Mouse (Mus musculus) limb, embryonic 11.5 days (tissue): ENCODE data around the gene Mllt10. TPM values are rescaled to one million over a fixed set of nuclear protein-coding genes. Genes with fewer than 3 reads are reported as not detected.

ENCODE experiments used
- ATAC-seq: fragments of 200-750 bp; cut with Nextera tagmentation; 2 replicates; pipeline ENCODE4 v1.8.0; 2017; ENCODE audit warnings: low read depth; ENCODE audit not compliant: insufficient number of reproducible peaks, low FRiP score, low TSS enrichment
- DNase-seq: peaks from one replicate; pipeline ENCODE4 v3.0.0-alpha.2; 2015; ENCODE audit warnings: low spot score
- H3K27ac ChIP-seq: fragments of 300-500 bp; sonication (generic); replicated peaks from 2 replicates; pipeline ENCODE4 v1.5.1; 2014; ENCODE audit warnings: low read depth, mild to moderate bottlenecking, low read length
- H3K27me3 ChIP-seq: fragments of 300-500 bp; sonication (generic); 2 replicates; pipeline ENCODE4 v1.6.1; 2014; ENCODE audit warnings: mild to moderate bottlenecking, low read length, mixed read lengths; ENCODE audit not compliant: control insufficient read depth, insufficient read depth
- H3K36me3 ChIP-seq: fragments of 300-500 bp; sonication (generic); 2 replicates; pipeline ENCODE4 v1.6.1; 2014; ENCODE audit warnings: mild to moderate bottlenecking, low read length, moderate library complexity, mixed read lengths; ENCODE audit not compliant: control insufficient read depth, insufficient read depth
- H3K4me1 ChIP-seq: fragments of 300-500 bp; sonication (generic); 2 replicates; pipeline ENCODE4 v1.6.1; 2014; ENCODE audit warnings: low read length, mixed read lengths; ENCODE audit not compliant: control insufficient read depth, insufficient read depth
- H3K4me2 ChIP-seq: fragments of 300-500 bp; sonication (generic); 2 replicates; pipeline ENCODE4 v1.6.1; 2014; ENCODE audit warnings: low read depth, mild to moderate bottlenecking, moderate library complexity; ENCODE audit not compliant: severe bottlenecking
- H3K4me3 ChIP-seq: fragments of 300-500 bp; sonication (generic); 2 replicates; pipeline ENCODE4 v1.5.1; 2014; ENCODE audit warnings: low read depth, low read length
- H3K9ac ChIP-seq: fragments of 300-500 bp; sonication (generic); 2 replicates; pipeline ENCODE4 v1.6.1; 2014; ENCODE audit warnings: mild to moderate bottlenecking, low read length
- H3K9me3 ChIP-seq: fragments of 300-500 bp; sonication (generic); 2 replicates; pipeline ENCODE4 v1.6.1; 2016; ENCODE audit warnings: low read length; ENCODE audit not compliant: control insufficient read depth
- WGBS: fragments of 180-500 bp; shearing (Covaris S2); extraction: QIAGEN DNeasy Blood & Tissue Kit; methylation state at CpG from one replicate; pipeline ENCODE4 v1.1.7; 2014; 5-methylcytosine and 5-hydroxymethylcytosine counted together
- polyA plus RNA-seq: library from polyadenylated mRNA; unstranded; fragments of >200 nt; fragmentation: Nextera tagmentation; extraction: Ambion mirVana; gene quantifications from 2 replicates; pipeline ENCODE4 v1.2.1, GENCODE M21; 2014

Mllt10 gene
- polyA plus RNA-seq, 1 experiment from 2014 or later: 46.3 TPM

DNA sequence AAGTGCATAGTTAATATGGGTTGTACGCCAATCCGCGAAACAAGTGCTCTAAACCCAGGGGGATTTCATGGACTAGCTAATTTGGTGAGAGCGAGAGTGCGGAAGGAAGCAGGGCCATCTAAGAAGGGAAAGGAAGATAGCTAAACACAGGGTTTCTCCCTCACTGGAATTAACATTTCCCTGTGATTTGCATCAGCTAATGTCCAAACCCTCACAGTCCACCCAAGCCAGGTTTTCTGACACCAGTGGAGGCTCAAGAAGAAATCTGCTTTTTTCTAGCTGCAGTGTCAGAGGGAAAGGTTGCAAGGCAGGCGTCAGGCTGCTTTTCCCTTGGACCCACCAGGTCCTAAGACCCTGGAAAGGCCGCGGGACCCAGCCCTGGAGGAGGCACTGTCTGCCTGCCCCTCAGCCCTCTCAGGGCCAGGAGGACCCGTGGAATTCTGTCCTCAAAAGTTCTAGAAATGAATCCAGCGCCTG, 16.1 kb upstream of the Mllt10 start:
- H3K9ac ChIP-seq: peak overlapping the region; percentile 81
- H3K27me3 ChIP-seq: no peaks in the 10 kb centered on the region
- DNase-seq (peak; percentile 61), ATAC-seq (no peak)
- no peaks in the 10 kb centered on the region for H3K36me3 ChIP-seq
- no peak overlapping the region for H3K4me3 ChIP-seq
- H3K4me2 ChIP-seq: peak overlapping the region; percentile 58; the same call in 1 of the 2 replicates
- 29% methylated on average over 10 of the region's 10 CpGs for WGBS
- no peak overlapping the region; the same call in 1 of the 2 replicates for H3K27ac ChIP-seq
- H3K9me3 ChIP-seq: no peaks in the 10 kb centered on the region
- H3K4me1 ChIP-seq: peaks cover 47% of the 10 kb centered on the region

DNA sequence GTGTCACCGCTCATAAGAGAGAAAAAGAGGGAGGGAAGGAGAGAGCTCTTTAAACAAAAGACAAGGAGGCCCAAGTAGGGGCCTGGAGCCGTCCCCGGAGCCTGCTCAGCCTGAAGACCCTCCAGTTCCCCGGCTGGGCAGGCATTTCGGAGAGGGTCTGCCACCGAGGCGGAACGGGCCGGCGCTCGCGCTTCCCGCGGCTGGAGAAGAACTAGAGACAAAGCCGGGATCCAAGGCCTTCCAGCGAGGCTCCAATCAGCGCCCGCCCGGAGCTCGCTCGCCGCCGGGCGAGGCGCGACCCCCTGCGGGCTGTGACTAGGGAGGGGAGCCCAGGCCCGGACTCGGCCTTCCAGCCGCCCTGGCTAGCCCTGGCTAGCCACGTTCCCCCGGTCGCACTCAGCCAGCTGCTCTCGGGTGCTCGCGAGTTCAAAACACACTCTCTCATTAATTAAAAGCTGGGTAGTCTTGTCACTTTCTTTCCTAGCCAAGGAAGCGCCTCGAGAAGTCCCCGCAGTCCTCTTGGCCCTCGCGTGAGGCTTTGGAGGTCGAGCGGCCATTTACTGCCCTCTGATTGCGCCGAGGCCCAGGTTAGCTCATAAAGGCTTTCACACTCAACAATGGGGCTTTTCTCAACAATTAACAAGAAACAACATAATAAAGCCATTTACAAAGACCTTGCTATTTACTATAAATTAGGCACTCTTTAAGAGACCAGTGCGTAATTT, 15.3 kb upstream of the Mllt10 start:
- ATAC-seq (peak; percentile 71; the same call in 1 of the 2 replicates), DNase-seq (peak; percentile 79)
- no peaks in the 10 kb centered on the region for H3K9me3 ChIP-seq
- H3K9ac ChIP-seq: peak overlapping the region; percentile 81
- H3K27ac ChIP-seq: peak overlapping the region; percentile 87
- 4% methylated on average over 46 of the region's 46 CpGs for WGBS
- peaks cover 45% of the 10 kb centered on the region for H3K4me1 ChIP-seq
- peak overlapping the region; percentile 58 for H3K4me2 ChIP-seq
- no peaks in the 10 kb centered on the region for H3K36me3 ChIP-seq
- H3K4me3 ChIP-seq: peak overlapping the region; percentile 23
- H3K27me3 ChIP-seq: no peaks in the 10 kb centered on the region

DNA sequence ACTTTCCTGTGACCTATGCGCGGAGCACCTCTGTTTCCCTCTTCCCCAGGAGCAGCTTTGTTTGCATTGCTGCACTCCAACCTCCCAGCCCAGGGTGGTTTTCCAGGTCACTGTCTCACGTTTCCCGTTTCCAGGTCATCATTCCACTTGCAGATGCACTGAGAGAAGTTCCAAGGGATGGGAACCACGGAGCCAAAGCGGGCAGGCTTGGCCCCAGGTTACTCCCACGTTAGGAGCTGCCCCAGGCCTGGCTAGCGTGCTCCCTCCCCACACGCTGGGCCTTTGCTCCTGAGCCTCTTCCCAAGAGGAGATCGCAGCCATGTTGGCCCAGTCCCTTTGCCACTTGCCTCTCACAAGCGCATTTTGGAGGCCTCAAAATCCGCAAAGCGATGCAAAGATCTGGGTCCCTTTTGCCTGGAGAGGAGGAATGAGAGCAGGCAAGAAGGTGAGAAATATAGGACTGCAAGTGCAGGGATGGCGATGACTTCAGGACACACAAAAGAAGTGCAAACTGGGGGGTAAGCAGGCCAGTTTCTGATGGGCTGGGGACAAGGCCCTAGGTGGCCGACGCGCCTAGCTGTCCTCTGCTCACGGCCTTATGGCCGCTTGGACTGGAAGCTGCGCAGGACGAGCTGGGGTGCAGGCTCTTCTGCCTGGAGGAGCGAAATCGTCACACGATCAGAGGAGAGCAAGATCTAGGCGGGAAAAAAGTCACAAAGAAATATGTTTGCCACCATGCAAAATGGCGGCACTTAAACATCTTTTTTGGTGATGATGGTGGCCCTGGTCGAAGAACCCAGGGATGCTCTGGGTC, 14.5 kb upstream of the Mllt10 start:
- H3K36me3 ChIP-seq: no peaks in the 10 kb centered on the region
- DNase-seq: peak; percentile 71
- H3K27me3 ChIP-seq: no peaks in the 10 kb centered on the region
- ATAC-seq: 0 out of 2 replicates have a peak, but pooled peaks have one; percentile 27
- peak overlapping the region; percentile 58 for H3K4me2 ChIP-seq
- H3K9ac ChIP-seq: peak overlapping the region; percentile 81
- peaks cover 45% of the 10 kb centered on the region for H3K4me1 ChIP-seq
- peak overlapping the region; percentile 23 for H3K4me3 ChIP-seq
- WGBS: 11% methylated on average over 27 of the region's 27 CpGs
- no peaks in the 10 kb centered on the region for H3K9me3 ChIP-seq
- peak overlapping the region; percentile 87 for H3K27ac ChIP-seq

DNA sequence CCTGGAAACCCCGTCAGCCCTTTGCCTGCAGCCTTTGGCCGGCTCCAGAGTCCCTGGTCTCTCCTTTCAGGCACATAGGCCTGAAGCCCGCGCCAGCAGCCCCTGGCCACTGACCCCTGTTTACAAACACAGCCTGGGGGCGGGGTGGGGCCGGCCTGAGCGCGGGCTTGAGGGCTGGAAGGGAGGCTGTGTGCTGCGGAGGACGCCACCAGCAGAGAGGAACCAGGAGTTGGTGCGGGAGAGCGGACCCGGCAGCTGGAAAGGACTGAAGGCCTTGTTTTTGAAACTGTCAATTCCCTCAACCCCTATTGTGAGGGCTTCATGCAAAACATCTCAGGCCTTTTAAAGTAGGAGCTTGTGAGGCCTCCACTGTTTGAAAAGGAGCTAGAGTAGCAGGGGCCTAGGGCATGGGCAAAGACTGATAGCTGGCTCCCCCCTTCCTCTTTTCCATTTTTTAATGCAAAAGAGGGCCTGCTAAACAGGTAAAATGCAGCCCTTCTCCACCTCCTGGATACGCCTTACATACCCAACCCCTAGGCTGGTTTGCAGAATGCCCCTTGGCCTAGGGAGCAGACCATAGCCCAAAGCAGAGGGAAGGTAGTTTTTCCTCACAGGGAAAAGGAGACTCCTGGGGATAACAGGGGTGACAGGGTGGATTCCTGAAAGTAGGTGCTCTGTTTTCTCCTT, 13.7 kb upstream of the Mllt10 start:
- 7% methylated on average over 14 of the region's 14 CpGs for WGBS
- H3K9ac ChIP-seq: peak overlapping the region; percentile 81
- ATAC-seq: 0 out of 2 replicates have a peak, but pooled peaks have one; percentile 31

DNA sequence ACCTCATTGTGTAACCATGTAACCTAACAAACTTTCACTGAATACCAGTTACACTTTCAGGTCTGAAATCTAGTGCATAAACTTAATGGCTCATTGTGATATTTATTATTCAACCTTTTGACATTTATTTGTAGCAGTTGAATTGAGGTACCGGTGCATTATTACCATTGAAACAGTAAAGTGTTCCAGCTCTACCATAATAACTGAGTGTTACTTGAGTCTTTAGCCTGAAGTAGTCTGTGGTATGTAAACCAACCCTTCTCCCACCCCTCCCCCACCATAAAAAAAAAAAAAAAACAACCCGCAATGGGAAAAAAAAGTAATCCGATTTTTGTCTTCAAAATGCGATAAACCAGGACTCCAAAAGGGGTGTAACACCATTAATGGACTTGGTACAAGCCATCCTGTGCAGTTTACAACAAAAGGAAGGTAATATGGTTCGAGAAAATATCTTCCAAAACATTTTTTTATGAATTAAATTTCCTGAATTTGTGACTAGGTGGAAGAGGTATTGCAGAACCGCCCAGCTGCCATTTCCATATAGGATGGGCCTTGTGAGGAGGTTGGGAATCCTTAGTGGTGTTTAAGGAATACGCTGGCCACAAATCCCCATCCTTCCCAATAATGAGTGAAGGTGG, 9.8 kb upstream of the Mllt10 start:
- WGBS: 5% methylated on average over 7 of the region's 7 CpGs
- Histone ChIP-seq H3K4me1 (peaks cover 32% of the 10 kb centered on the region), H3K9ac (peak overlapping the region; percentile 100), H3K9me3 (no peaks in the 10 kb centered on the region), H3K4me3 (peak overlapping the region; percentile 91), H3K4me2 (peak overlapping the region; percentile 91), H3K36me3 (no peaks in the 10 kb centered on the region), H3K27me3 (no peaks in the 10 kb centered on the region), H3K27ac (peak overlapping the region; percentile 99)
- DNase-seq: no peak
- no peak for ATAC-seq

More for the DNA sequence above, 13.7 kb upstream of the Mllt10 start:
- H3K4me1 ChIP-seq: peaks cover 45% of the 10 kb centered on the region
- H3K27ac ChIP-seq: peak overlapping the region; percentile 87
- H3K4me3 ChIP-seq: peak overlapping the region; percentile 22
- peak overlapping the region; percentile 58 for H3K4me2 ChIP-seq
- no peaks in the 10 kb centered on the region for H3K9me3 ChIP-seq
- H3K27me3 ChIP-seq: no peaks in the 10 kb centered on the region
- no peaks in the 10 kb centered on the region for H3K36me3 ChIP-seq
- peak; percentile 79 for DNase-seq

DNA sequence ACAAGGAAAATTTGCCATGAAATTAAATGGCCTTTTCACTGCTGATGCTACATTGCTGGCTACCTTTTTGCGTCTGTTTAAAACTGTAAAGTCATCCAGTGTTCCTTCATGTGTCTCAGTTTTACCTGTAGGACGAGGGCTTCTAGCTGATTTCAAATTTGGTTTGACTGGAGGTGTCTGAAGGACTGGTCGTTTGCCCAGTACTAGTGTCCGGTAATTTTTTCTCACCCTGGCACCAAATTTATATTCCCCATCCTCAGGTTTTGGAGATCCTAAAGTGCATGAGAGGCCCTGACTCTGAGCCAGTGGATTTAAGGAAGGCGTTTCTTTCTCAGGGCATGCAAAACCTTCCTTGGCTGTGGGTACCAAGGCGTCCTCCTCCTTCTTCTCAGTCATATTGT, 9.3 kb upstream of the Mllt10 start:
- Histone ChIP-seq H3K27me3 (no peaks in the 10 kb centered on the region), H3K9me3 (no peaks in the 10 kb centered on the region), H3K4me1 (peaks cover 26% of the 10 kb centered on the region), H3K9ac (peak overlapping the region; percentile 100), H3K27ac (peak overlapping the region; percentile 99), H3K4me3 (peak overlapping the region; percentile 91), H3K4me2 (peak overlapping the region; percentile 91), H3K36me3 (no peaks in the 10 kb centered on the region)
- ATAC-seq (no peak), DNase-seq (peak; percentile 49)
- WGBS: 4% methylated on average over 6 of the region's 6 CpGs

DNA sequence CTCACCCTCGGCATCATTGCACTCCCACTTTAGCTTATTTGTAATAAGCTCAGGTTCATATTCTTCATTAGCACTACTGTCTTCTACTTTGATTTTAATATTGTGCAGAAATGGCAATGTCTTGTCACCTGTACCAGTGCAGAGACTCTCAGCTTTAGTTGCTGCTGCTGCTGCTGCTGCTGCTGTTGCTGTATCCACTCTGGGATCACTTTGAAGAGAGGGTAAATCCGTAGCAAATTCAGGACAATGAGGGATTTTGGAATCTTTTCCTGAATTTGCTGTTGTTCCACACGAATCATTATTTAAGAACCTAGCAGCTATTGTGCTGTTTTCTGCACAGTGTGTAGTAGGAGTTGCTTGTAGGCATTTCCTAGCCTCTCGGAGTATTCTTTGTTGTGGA, 8.9 kb upstream of the Mllt10 start:
- peak overlapping the region; percentile 99 for H3K27ac ChIP-seq
- H3K4me3 ChIP-seq: peak overlapping the region; percentile 91
- H3K27me3 ChIP-seq: no peaks in the 10 kb centered on the region
- WGBS: 0% methylated on average over 4 of the region's 4 CpGs
- ATAC-seq (no peak), DNase-seq (no peak)
- peak overlapping the region; percentile 91 for H3K4me2 ChIP-seq
- no peaks in the 10 kb centered on the region for H3K9me3 ChIP-seq
- H3K36me3 ChIP-seq: no peaks in the 10 kb centered on the region
- H3K4me1 ChIP-seq: peaks cover 22% of the 10 kb centered on the region
- peak overlapping the region; percentile 100 for H3K9ac ChIP-seq
